In the genomic region with DNA sequence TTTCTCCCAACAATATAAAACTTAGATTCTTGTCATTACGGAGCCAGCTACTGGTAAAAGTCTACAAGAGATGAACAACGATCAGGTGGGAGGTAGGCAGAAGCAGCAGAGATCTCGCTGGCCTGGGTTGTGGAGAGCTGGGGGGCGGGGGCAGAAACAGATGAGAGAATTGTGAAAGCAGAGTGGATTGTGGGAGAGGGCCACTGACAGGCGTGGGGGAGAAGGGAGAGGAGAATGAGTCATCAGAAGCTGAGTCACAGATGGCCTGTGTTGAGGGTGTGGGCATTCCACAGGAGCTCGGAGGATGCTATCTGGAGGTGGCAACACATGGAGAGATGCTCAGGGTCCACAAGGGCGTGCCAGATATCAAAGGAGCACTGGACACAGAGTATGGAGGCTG, we compare ENCODE assay signal across 13 mouse cellular contexts. TPM values are rescaled to one million over a fixed set of nuclear protein-coding genes. Genes with fewer than 3 reads are reported as not detected.
DNase-seq lines count a peak whose midpoint lies in the region.
"Had no signal": no experiment of that assay in that cellular context is flagged by ENCODE, and none has a peak within 500 bp of the region (broad histone marks: within the 10 kb centered on the region; RNA-seq: fewer than 3 reads in every experiment).

No protein-coding gene starts in this region.

- WGBS in heart, embryonic 10.5 days, result 70% methylated on average over 7 of the region's 7 CpGs
- WGBS in midbrain, embryonic 10.5 days, result 85% methylated on average over 7 of the region's 7 CpGs

- H3K4me3 ChIP-seq in heart, embryonic 10.5 days, result no peak overlapping the region
- H3K4me3 ChIP-seq in midbrain, embryonic 10.5 days, result no peak overlapping the region
- H3K4me3 ChIP-seq: embryonic facial prominence, embryonic 12.5 days; forebrain, embryonic 13.5 days; intestine, embryonic 15.5 days had no signal

- 0 out of 2 replicates have a peak, but pooled peaks cover 4% of the 10 kb centered on the region for H3K4me1 ChIP-seq in heart, embryonic 10.5 days
- peaks cover 29% of the 10 kb centered on the region for H3K4me1 ChIP-seq in midbrain, embryonic 10.5 days
- H3K4me1 ChIP-seq: embryonic facial prominence, embryonic 12.5 days; intestine, embryonic 15.5 days had no signal

- H3K9me3 ChIP-seq in heart, embryonic 10.5 days, result no peaks in the 10 kb centered on the region
- H3K9me3 ChIP-seq in midbrain, embryonic 10.5 days (replicated peaks), result 0 out of 2 replicates have a peak, but pooled peaks cover 6% of the 10 kb centered on the region
- H3K9me3 ChIP-seq: embryonic facial prominence, embryonic 12.5 days; forebrain, embryonic 13.5 days; intestine, embryonic 15.5 days had no signal

- peak; percentile 51 for DNase-seq in heart, embryonic 10.5 days (ENCODE audit: low spot score)
- no peak for DNase-seq in heart, adult 9 months (ENCODE audit: low spot score in 2 of 2)
- DNase-seq in MN1 (ENCODE audit: low spot score), result peak; percentile 40
- DNase-seq in adrenal gland, postnatal 25 days, result peak; percentile 4
- peak; percentile 60 to 71 for DNase-seq in left cerebral cortex, adult 9 months (ENCODE audit: low spot score in 2 of 2)
- DNase-seq in embryo, embryonic 9.5 days (ENCODE audit: extremely low spot score), result no peak
- DNase-seq in midbrain, embryonic 10.5 days (ENCODE audit: low spot score), result no peak
- DNase-seq: heart, adult 18-20 months; heart, postnatal 36 days; kidney, postnatal 4 days had no signal

- no peak overlapping the region for H3K27ac ChIP-seq in heart, embryonic 10.5 days
- H3K27ac ChIP-seq in midbrain, embryonic 10.5 days (replicated peaks), result no peak overlapping the region
- H3K27ac ChIP-seq: embryonic facial prominence, embryonic 12.5 days; forebrain, embryonic 13.5 days; intestine, embryonic 15.5 days had no signal

- no peaks in the 10 kb centered on the region for H3K27me3 ChIP-seq in heart, embryonic 10.5 days (ENCODE audit: insufficient read depth, poor library complexity, severe bottlenecking)
- peaks cover 32% of the 10 kb centered on the region for H3K27me3 ChIP-seq in midbrain, embryonic 10.5 days (ENCODE audit: low read depth, poor library complexity, severe bottlenecking)
- H3K27me3 ChIP-seq: embryonic facial prominence, embryonic 12.5 days; forebrain, embryonic 13.5 days had no signal

- H3K36me3 ChIP-seq in heart, embryonic 10.5 days, result no peaks in the 10 kb centered on the region
- H3K36me3 ChIP-seq in midbrain, embryonic 10.5 days, result no peaks in the 10 kb centered on the region
- H3K36me3 ChIP-seq: embryonic facial prominence, embryonic 12.5 days; intestine, embryonic 15.5 days had no signal

RNA-seq across cellular contexts. Expression of a gene that starts 45.4 kb away (rescaled TPM):
- polyA plus RNA-seq in heart, embryonic 10.5 days (2016; fragmentation: Nextera tagmentation; extraction: Ambion mirVana), result 1.3 TPM in 2 replicates
- total RNA-seq in adrenal gland, postnatal 25 days (2021), result 2.6 and 5.8 TPM in 2 replicates
- 0.16 and 0.17 TPM in 2 replicates for polyA plus RNA-seq in midbrain, embryonic 10.5 days (2016; fragmentation: Nextera tagmentation; extraction: Ambion mirVana)

Comparison
In these comparisons a context has a peak if more than half of its experiments do, and no peak if none do; other contexts are left out.
1. DNase-seq: peak in heart, embryonic 10.5 days (single experiment), MN1 (single experiment), adrenal gland, postnatal 25 days (single experiment) and left cerebral cortex, adult 9 months (2 of 2); none in heart, adult 9 months (0 of 2), embryo, embryonic 9.5 days (single experiment) and midbrain, embryonic 10.5 days (single experiment).